Mouse (Mus musculus) heart, adult 2 months (tissue): ENCODE results near the gene Vegfa.

ENCODE experiments used
- CTCF ChIP-seq: fragments of 200-600 bp; IDR thresholded peaks from 2 replicates; pipeline ENCODE4 v1.8.1; 2022; ENCODE audit warnings: antibody characterized with exemption, mild to moderate bottlenecking, moderate library complexity
- EP300 ChIP-seq: fragments of 200-500 bp; IDR thresholded peaks from 2 replicates; pipeline ENCODE4 v1.6.1; 2011; ENCODE audit warnings: low read depth, low read length, control low read depth; ENCODE audit not compliant: insufficient read depth
- POLR2A ChIP-seq: fragments of 200-500 bp; IDR thresholded peaks from 2 replicates; pipeline ENCODE4 v1.6.1; 2011; ENCODE audit warnings: mild to moderate bottlenecking, low read depth, low read length, control low read depth; ENCODE audit not compliant: insufficient read depth

- TF ChIP-seq EP300 = 0 out of 2 replicates have a peak, but pooled peaks have one; percentile 6
- TF ChIP-seq POLR2A = no peak
- peak; percentile 83 for TF ChIP-seq CTCF
Observed at GRCm38 (mm10) chr17:46041223-46041622, 9.1 kb upstream of the Vegfa start.
